Mouse (Mus musculus) mature B cell (primary cell): ENCODE data around the gene Arhgap44.

Experiments
- in situ Hi-C: fragments of 300-500 bp; cut with MboI; formaldehyde crosslinking; loops from 2 replicates; pipeline ENCODE4 v1.14.3; 2019

The Arhgap44 gene

DNA sequence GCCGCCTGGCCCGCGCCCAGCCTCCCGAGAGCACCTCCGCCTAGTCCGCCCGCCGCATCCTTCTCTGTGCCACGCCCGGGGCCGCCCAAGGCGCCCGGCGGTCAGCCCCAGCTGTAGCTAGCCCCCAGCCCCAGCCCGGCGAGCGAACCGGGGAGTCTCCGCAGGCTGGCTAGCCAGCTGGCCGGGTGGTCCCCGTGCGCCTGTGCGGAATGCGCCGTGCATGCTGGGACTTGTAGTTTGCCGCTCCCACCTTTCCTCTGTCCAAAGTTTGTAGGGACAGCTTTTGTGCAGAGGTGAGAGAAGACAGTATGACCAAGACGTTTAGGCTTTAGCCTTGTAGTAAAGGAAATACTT lies at the start of gene Arhgap44:
Arhgap44 (minus strand) TSS at position 195 of the 354 bp plus-strand sequence.
- in situ Hi-C loops, result no loop called here

DNA sequence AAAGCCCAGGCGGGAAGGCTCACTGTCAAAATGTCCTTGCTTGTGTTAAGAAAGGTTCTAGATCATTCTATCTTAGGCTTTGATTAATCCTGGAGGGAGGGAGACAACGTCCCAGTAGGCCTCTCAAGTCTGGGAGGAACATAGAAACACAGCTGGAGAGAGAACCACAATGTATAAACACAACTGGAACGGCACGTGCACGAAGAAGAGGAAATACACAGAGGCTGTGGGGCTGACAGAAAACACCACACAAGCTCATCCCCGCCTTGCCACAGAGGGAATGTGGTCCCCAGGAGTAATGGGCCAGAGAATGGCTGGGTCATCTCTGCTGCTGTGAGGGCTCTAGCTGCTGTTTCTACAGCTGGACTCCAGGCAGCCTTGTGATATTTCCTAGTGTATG lies 48.9 kb upstream of the Arhgap44 start:
- in situ Hi-C loops, result no loop called here

DNA sequence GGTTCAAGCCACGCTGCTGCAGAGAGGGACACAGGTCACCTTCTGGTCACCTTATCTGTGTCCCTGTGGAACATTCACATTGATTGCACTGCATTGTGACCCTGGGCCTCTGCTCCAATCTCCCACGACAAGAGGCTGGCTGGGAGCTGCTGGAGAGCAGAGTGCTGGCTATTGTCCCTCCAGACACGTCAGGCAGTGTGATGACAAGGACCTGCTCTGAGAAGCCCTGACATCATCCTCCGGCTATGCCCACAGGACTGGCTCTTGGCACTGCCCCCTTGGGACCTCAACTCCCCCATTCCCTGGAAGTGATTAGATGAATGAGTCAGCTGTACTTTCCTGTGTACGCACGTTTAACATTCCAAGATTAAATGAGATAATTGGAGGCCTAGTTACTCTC lies 46.7 kb upstream of the Arhgap44 start:
- in situ Hi-C loops, result no loop called here

DNA sequence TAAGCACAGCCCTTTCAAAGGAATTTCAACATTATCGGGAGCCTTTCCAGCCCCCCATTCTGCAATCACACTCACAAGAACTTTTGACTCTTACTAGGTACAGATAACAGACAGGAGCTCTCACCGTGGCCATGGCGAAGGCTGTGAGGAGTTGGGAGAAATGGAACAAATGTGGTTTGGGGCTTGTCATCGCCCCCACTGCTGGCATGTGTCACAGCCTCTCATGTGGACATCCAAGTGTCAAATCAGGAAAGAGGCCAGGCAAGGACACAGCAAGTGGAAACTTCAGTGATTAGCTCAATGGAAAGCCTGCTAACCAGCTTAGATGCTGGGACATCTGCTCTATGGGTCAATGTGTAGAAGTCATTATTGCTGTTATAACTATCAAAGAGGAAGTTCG lies 42.5 kb upstream of the Arhgap44 start:
- in situ Hi-C loops, result no loop called here

DNA sequence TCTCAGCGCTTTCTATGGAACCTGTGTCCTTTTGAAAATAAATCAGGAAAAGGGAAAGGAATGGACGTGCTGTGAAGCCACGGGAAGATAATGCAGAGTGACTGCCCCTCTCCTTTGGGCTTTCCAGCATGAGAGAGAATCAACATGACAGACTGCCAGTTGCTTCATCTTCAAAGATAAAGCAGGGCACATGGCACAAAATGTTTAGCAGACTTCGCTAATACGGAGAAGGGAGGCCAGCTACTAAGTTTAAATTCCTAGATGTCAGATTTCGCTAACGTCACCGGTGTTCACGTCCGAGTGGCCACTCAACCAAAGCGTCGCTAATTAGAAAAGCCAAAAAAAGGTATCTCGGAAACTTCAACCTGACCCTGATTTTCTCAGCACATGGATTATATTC lies 41.9 kb upstream of the Arhgap44 start:
- in situ Hi-C loops, result no loop called here

DNA sequence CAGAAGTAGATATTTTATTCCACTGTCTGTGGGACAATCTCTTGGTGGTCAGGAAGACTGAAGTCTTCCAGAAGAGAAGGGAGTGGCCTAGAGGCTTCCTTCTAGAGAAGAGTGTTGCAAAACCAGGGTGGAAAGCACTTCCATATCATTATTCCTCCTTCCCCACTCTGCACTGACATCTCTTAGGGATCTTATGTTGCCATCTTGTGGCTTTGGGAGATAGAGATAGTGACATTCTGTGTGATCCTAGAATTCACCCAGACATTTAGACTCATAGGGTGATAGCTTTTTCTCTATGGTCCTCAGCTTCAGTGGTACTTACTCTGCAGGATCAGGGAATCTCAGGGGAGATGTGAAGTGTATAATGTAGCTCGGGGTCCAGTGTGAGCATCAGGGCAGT lies 40.3 kb upstream of the Arhgap44 start:
- in situ Hi-C loops, result no loop called here

DNA sequence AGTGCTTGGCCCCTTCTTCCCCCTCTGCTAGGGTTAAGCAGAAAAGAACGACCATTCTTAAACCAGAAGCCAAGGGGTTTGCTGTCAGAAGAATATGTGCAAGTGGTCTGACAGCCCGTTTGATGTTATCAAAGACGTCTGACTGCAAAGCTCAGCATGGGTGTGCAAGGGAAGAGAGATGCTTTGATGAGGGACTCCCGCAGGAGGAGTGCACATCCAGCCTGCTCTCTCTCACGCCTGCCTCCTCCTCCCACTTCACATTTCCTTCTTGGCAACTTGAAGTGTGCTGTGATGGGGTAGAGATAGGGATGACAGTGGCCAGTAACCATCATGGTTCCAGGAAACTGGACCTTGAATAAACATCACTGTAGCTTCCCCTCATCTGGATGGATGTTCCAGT lies 39.5 kb upstream of the Arhgap44 start:
- in situ Hi-C loops, result no loop called here

DNA sequence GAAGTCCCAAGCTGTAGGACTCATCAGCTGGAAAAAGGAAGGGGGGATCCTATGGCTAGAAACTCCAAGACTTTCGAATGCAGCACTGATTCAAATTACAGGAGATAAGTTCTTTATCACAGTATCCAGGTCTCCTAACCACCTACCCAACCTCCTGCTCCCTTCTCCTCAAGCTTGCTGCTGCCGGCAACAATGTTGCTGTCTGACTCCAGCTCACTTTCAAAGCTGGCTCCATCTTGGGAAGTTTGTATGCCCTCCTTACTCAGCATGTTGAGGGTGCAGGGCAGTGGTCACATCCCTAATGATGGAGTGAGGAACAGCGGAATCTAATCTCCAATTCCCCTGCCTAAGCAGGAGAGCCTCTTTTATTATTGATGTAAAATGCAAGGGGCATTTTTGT lies 35.3 kb upstream of the Arhgap44 start:
- in situ Hi-C loops, result no loop called here

DNA sequence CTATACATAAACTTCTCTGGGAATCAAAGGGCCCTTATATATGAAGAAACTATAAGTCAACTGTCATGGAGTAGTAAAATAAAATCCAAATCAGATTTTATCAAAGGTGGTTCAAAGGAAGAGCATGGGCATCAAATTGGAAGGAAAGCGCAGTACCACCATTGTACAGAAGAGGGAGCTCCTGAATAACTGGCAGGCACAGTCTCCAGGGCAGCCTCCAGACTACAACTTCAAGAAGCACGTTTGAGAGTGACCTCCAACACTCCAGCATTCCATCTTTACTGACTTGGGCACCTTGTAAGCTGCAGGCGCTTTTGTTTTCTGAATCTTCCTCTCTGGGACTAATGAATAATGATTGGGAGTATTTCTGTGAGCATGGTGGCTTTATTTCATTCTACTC lies 34.5 kb upstream of the Arhgap44 start:
- in situ Hi-C loops, result no loop called here

DNA sequence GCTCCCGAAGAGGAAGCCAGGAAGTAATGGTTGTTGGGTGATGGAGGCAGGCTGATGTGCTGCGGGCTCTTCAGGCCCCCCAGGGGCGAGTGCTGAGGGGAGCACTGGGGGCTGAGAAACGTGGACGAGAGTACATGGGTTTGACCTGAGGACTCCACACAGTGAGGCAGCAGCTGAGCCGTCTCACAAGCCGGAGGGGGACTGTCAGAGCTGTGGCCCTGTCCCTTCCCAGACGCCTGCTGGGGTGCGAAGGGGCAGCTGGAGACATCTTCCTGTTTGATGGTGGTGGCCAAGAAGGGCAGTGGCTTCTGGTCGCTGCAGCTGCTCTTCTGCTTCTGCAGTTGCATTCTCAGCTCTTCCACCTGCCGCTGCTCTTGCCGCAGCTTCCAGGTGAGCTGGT lies 24.2 kb upstream of the Arhgap44 start:
- in situ Hi-C loops, result no loop called here

DNA sequence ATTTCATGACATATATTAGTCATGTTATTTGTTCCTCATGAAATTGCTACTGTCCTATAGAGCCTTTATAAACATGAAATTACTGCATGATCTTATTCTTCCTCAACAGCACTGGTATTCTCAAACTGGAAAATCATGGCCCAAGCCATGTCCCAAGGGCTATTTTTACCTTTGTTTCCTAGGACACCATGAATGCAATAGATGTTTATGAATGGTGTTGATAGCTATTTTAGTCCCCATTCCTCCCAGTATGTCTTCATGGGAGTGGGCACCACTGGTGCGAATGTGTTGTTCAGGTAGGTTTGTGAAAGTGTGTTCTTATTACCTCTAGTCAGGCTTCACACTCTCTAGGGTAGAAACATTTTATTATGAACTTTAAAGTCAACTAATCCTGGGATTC lies 22.4 kb upstream of the Arhgap44 start:
- in situ Hi-C loops, result no loop called here

DNA sequence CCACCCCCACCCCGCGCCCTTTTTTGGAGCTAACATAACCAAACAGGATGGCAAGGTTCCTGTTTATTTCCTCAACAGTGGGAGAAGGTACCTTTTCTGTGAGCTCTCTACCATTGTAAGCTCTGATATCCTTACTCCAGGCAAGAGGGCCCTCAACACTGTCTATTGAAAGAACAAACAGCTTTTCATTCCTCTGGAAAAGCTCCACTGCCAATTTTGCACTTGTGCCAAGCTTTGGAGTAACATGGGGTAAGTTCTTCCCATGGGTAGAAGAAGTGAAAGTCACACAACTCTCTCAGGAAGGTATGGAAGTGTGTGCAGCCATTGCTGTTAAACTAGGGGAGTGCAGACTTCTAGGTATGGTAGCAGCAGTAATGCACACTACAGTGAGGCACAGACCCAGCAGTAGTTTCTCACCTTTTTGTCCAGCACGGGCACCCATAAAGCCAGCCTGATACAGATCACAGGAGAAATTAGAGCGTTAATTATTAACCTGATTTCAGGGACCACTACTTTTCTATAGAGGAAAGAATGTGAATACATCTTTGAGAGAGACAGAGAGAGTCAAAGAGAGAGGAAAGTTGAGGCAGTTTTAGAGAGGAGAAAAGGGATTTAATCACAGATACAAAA lies 7.5 kb upstream of the Arhgap44 start:
- in situ Hi-C loops, result no loop called here

DNA sequence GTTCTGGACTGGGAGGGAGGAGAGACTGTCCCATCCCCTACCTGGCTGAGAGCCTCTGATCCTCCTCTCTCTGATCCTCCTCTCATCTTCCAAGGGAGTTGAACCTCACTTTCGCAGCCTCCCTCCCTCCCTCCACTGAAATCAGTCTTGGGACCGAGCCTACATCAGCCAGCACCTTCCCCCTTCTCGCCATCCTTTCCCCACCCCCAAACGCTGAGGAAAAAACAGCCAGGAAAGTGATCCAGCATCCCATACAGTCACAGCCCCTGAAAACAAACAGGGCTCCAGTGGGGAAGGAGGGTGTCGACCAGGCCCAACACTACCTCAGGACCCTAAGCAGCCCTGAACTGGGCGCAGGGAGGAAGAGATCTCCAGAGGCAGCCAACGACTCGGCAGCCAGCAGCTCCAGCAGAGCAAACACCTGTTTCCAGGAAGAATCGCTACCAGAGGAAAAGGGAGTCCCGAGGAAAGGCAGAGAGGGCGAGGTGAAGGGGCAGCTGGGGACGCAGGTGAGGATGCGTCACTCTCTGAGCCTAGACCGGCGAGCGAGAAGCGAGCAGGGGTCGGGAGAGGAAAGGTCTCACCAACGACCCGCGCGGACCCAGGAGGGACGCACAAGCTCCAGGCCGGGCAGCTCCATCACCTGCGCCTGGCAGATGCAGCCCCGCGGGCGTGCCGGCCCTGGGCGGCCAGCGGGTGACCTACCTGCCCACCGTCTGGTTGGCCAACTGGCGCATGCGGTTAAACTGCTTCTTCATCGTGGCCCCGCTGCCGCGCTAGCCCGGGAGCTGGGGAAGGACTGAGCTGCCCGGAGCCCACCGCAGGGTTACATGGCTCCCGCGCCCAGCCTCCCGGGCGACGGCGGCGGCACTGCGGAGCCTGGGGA lies 637 bp downstream of the Arhgap44 start:
- in situ Hi-C loops, result no loop called here

DNA sequence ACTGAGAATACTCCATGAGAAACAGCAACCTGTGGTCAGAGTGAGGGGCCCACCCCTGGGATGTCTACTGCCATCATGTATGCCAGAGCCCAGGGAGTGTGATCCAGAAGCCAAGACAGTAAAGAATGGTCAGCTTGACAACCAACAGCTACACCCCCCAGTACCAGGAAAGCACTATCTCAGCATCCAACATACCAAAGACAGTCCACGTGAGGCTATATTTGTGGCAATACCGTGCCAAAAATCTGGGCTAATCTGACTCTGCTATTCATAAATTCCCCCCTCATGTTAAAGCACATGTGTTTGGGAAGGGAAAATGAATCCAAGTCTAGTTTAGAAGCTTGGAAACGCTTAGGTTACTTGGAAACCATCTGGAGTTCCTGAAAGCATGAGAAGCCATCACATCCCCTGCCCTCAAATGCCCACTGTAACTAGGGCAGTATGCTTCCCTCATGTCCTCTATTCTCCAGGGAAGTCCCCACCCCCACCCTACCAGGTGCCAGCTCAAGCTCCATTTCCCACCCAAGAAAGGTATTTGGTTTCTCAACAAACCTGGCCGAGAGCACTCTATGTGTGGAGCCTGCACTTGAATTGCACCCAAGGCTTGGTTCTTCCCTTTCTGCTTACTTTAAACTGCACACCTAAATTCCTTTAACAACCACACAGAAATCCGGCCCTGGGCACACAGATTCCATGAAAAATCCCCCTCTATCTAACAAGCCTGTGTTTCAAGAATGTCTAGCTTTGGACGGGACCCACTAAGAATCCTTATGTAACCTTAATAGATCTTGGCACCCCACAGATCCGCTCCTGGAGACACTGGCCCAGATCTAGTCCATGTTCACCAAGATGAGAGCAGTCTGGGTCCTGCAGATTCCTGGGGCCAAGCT lies 1.5 kb downstream of the Arhgap44 start:
- in situ Hi-C loops, result no loop called here

DNA sequence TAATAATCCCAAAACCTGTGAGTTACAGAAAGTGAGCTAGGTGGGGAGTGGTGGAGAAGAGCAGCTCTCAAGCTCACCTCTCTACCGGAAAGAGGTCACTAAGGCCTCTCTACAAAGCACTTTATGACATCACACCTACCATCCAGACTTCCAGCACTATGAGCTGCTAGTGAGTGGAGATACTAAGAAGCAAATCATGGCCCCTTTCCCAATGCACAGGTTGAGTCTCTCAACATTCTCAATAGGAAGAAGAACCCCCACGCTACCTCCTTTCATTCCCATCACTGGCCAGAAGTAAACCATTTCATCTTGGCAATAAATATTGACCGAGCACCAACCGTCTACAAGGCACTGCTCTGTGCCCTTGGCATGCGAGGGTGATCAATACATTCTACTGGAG lies 3.0 kb downstream of the Arhgap44 start, which contains the start of gene 1700086D15Rik:
1700086D15Rik (minus strand) TSS at position 101 of the 400 bp plus-strand sequence.
- in situ Hi-C loops, result no loop called here

DNA sequence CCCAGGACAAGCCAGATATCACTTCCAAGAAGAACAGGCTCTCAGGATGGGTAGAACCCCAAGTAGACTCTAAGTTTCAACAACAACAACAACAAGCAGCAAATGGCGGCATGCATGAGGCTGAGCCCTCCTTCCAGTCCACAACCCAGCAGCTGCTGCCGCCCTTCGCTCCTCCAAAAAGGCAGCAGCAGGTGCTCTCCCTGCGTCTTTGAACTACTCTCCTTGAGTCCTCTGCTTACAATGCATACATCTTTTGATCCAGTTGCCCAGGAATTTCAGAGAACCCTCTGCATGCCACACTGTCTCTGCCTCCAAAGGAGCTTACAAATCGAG lies 4.1 kb downstream of the Arhgap44 start:
- in situ Hi-C loops, result no loop called here

DNA sequence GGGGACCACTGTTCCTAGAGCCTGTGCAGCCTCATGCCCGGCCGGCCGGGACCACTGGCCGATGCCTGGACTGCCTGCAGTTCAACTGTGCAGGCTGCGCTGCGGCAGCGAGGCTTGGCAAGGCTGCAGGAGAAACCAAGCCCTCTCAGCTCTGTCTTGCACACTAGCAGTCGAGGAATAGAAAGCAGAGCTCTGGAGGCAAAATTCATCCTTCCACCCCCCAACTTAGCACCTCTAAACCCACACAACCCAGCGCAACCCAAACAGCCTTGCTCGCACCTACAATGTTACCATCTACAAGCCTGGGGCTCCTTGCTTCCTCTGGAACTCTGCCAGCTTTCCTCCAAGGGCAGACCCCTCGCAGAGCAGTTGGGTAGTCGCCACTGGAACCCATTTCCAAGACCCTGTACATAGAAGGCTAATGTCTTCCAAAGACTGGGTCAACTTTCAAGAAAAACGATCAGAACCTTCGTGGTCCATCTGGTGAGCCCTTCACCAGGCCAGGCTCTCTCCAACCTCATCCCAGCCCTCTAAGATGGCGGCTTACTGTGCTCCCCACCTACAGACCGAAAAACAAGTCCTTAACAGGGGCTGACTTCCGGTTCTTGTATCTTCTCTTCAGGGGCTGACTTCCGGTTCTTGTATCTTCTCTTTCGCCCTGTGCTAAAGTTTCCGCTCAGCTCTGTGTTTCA lies 4.6 kb downstream of the Arhgap44 start:
- in situ Hi-C loops, result no loop called here

DNA sequence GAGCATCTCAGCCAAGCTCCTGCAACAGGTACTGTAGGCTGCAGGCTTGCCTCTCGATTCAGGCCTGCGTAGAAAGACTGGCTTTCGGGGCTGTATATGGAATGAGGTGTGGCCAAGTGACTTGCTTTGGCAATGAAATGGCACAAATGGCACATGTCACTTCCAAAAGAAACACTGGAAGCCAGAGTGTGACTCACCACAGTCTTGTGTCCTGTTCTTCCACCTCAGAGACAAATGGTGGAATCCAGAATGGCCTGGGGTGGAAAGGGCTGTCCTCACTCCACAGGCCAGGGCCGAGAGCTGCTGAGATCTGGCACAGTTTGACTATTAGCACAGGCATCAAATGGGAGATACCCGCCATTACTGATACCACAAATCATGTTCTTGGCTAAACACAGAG lies 9.8 kb downstream of the Arhgap44 start:
- in situ Hi-C loops, result no loop called here

DNA sequence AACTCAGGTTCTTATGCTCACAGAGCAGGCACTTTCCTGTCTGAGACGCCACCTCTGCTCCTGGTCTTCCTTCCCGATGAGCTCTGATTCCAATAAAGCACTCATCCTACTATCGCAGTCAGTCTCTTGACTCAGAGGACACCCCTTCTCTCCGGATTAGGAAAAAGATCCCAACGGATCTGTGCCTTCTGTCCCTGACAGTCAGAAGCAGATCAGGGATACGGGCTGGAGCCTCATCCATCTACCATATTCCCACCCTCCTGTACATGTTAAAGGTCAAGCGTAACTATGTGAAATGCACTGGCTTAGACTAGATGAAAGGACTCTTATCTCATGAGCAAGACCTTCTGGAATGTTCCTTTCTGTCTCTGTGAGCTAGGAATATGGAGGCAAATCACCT lies 14.3 kb downstream of the Arhgap44 start:
- in situ Hi-C loops, result no loop called here

DNA sequence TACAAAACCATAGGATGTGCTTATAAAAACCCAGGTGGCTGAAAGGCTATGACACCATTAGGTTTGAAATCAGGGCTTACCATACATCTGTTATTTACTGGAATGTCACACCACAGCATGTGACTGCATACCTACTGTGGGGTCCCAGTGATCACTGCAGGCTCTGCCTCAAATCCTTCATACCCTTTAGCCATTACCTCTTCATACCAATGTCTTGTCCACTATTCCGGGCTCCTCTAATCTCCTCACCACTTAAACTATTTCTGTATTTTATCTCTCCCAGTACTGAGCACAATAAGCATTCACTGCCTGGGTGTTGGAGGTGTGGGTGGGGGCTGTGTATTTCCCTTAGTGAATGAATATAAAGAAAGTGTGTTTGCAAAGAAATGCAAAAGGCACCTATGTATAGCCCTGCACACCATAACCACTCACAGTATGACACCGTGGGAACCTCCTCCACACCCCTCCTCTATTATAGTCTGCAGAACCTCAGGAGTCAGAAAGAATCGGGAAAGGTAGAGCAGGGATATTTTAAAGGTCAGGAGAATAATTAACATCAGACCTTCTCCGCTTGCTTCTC lies 19.8 kb downstream of the Arhgap44 start:
- in situ Hi-C loops, result no loop called here

DNA sequence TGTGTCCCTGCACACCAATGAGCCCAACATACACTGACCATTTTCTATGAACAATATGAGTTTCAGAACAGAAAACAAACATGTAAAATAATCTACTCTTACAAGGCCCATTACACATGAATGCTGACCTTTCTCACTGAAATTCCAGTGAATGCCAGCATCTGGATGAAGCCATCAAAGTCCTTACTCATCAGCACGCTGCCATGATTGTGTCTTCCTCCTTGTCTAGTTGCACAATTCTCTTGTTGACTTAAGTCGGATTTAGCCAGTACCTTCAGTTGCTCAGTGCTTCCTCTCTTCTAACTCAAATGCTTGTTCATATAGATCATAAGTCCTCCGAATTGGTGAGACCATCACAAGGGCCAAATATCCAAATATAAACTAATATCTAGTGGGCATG lies 23.7 kb downstream of the Arhgap44 start:
- in situ Hi-C loops, result no loop called here
